Mouse (Mus musculus): Measurements from ENCODE around the gene Fgf4.
"Not testable (repeated sequence)": the region's sequence is repeated elsewhere in the genome, so short reads cannot be mapped to it uniquely, and the experiment has no call there.

Gene Fgf4

GRCm38 (mm10) chr7:144864160-144864670 lies 17.0 kb downstream of the Fgf4 start:
- no peak for DNase-seq (ENCODE audit: low spot score in 2 of 2)

GRCm38 (mm10) chr7:144867161-144867560 lies 20.0 kb downstream of the Fgf4 start:
- DNase-seq (ENCODE audit: low spot score in 2 of 2): no peak

- no peak for DNase-seq (ENCODE audit: low spot score in 2 of 2)
Observed at GRCm38 (mm10) chr7:144867602-144868001, 20.4 kb downstream of the Fgf4 start.

GRCm38 (mm10) chr7:144872420-144872819 lies 25.3 kb downstream of the Fgf4 start:
- no peak for DNase-seq (ENCODE audit: low spot score in 2 of 2)

GRCm38 (mm10) chr7:144873160-144873559 lies 26.0 kb downstream of the Fgf4 start:
- DNase-seq (ENCODE audit: low spot score in 2 of 2): no peak

- DNase-seq (ENCODE audit: low spot score in 2 of 2): no peak
Observed at GRCm38 (mm10) chr7:144874226-144874625, 27.1 kb downstream of the Fgf4 start.

- no peak for DNase-seq (ENCODE audit: low spot score in 2 of 2)
Observed at GRCm38 (mm10) chr7:144878401-144878800, 31.2 kb downstream of the Fgf4 start.

- DNase-seq (ENCODE audit: low spot score in 2 of 2): no peak
Observed at GRCm38 (mm10) chr7:144883106-144883505, 35.9 kb downstream of the Fgf4 start.

- no peak for DNase-seq (ENCODE audit: low spot score in 2 of 2)
Observed at GRCm38 (mm10) chr7:144887672-144888071, 40.5 kb downstream of the Fgf4 start.

- no peak for DNase-seq (ENCODE audit: low spot score in 2 of 2)
Observed at GRCm38 (mm10) chr7:144888564-144889299, 41.6 kb downstream of the Fgf4 start.

GRCm38 (mm10) chr7:144890661-144891060 lies 43.5 kb downstream of the Fgf4 start:
- DNase-seq (ENCODE audit: low spot score in 2 of 2): not testable (repeated sequence)

- DNase-seq (ENCODE audit: low spot score in 2 of 2): no peak
Observed at GRCm38 (mm10) chr7:144891863-144892262, 44.7 kb downstream of the Fgf4 start.

GRCm38 (mm10) chr7:144892322-144892721 lies 45.2 kb downstream of the Fgf4 start:
- no peak for DNase-seq (ENCODE audit: low spot score in 2 of 2)

GRCm38 (mm10) chr7:144894191-144894590 lies 47.0 kb downstream of the Fgf4 start:
- DNase-seq (ENCODE audit: low spot score in 2 of 2): peak in 1 of 2 experiments; percentile 35

- no peak for DNase-seq (ENCODE audit: low spot score in 2 of 2)
Observed at GRCm38 (mm10) chr7:144894706-144895105, 47.5 kb downstream of the Fgf4 start.

GRCm38 (mm10) chr7:144895305-144896111 lies 48.3 kb downstream of the Fgf4 start:
- DNase-seq (ENCODE audit: low spot score in 2 of 2): peak; percentile 65 to 66

- peak in 1 of 2 experiments; percentile 8 for DNase-seq (ENCODE audit: low spot score in 2 of 2)
Observed at GRCm38 (mm10) chr7:144896294-144897218, 49.4 kb downstream of the Fgf4 start, which contains the start of gene Fgf15. Fgf15 (plus strand) TSS chr7:144896531.

- DNase-seq (ENCODE audit: low spot score in 2 of 2): no peak
Observed at GRCm38 (mm10) chr7:144898506-144898905, 51.3 kb downstream of the Fgf4 start.

GRCm38 (mm10) chr7:144905514-144905913 lies 58.3 kb downstream of the Fgf4 start:
- not testable (repeated sequence) for DNase-seq (ENCODE audit: low spot score in 2 of 2)

GRCm38 (mm10) chr7:144906708-144907397 lies 59.7 kb downstream of the Fgf4 start:
- peak; percentile 39 to 73 for DNase-seq (ENCODE audit: low spot score in 2 of 2)

GRCm38 (mm10) chr7:144907793-144908192 lies 60.6 kb downstream of the Fgf4 start:
- DNase-seq (ENCODE audit: low spot score in 2 of 2): no peak

All from frontal cortex, postnatal 36 days (tissue).